Mouse (Mus musculus): Measurements from ENCODE around the gene Arhgap6. TPM values are rescaled to one million over a fixed set of nuclear protein-coding genes. Genes with fewer than 3 reads are reported as not detected.

Arhgap6 gene
- total and polyA plus RNA-seq, 3 experiments = 1.7 to 3.3 (median 2.8) TPM

DNA sequence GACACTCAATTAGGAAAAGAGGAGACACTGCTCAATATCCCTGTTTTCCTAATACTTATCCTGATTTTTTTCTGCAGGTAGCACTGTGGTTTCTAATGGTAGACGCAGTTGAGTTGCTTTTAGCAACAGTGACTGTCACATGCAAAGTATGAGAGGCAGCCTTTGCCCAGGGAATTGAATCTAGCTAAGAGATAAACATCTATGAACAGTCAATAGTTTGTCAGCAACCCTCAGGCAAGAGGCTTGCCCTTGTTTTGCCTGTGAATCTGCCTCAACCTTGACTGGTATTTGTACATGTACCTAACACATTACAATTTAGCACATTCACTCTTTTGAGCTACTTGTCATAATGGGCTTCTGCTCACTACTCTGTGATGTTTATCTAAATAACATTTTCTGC is 307.8 kb downstream of the Arhgap6 start:
- Histone ChIP-seq H3K27ac (no peak overlapping the region), H3K4me1 (ENCODE audit: control insufficient read depth, insufficient read depth, low read length) (peaks cover 2% of the 10 kb centered on the region), H3K79me2 (replicated peaks; ENCODE audit: control insufficient read depth, insufficient read depth, low read length) (no peaks in the 10 kb centered on the region), H3K27me3 (ENCODE audit: control insufficient read depth, insufficient read depth, low read length) (no peaks in the 10 kb centered on the region), H3K9ac (ENCODE audit: low read depth, low read length) (no peak overlapping the region), H3K4me3 (no peak overlapping the region), H3K36me3 (ENCODE audit: control insufficient read depth, insufficient read depth, low read length) (no peaks in the 10 kb centered on the region)
- DNase-seq = no peak
- intact Hi-C loops (cut with DNase I) = no loop called here
- 63% methylated on average over 1 of the region's 1 CpGs for WGBS
- TF ChIP-seq CTCF (IDR thresholded peaks at IDR 0.05) (no peak), EP300 (IDR thresholded peaks at IDR 0.05; ENCODE audit: insufficient read depth, low read depth, low read length) (no peak), POLR2A (IDR thresholded peaks at IDR 0.05; ENCODE audit: insufficient read depth, low read depth, low read length) (no peak)

DNA sequence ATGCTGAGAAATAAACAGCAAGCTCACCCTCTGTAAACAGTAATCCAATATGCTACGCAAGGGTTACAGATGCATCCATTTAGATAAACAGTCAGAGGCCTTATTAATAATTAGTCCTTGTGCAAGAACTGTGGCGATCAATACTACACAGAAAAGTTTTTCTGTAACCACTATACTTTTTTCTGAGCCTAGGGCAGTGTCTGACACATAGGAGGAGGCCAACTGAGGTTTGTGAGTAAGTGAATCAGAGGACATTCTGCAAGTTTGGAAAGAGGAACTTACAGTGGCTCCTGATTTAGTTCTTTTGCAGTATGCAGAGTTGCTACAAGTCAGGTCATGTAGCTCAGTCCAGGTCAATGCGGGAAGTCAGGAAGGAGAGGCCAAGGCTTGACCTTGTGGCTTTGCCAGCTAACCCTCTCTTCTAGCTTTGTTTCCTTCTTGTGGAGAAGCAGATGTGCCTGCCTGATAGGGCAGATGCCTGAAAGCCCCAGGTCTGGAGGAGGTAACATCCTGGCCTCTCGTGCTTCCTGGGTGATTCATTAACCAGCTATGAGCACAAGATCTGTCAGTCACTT is 311.2 kb downstream of the Arhgap6 start:
- TF ChIP-seq EP300 (IDR thresholded peaks at IDR 0.05; ENCODE audit: insufficient read depth, low read depth, low read length) (no peak), CTCF (IDR thresholded peaks at IDR 0.05) (no peak), POLR2A (IDR thresholded peaks at IDR 0.05; ENCODE audit: insufficient read depth, low read depth, low read length) (no peak)
- Histone ChIP-seq H3K36me3 (ENCODE audit: control insufficient read depth, insufficient read depth, low read length) (no peaks in the 10 kb centered on the region), H3K4me1 (ENCODE audit: control insufficient read depth, insufficient read depth, low read length) (peaks cover 2% of the 10 kb centered on the region), H3K27ac (no peak overlapping the region), H3K79me2 (replicated peaks; ENCODE audit: control insufficient read depth, insufficient read depth, low read length) (no peaks in the 10 kb centered on the region), H3K9ac (ENCODE audit: low read depth, low read length) (no peak overlapping the region), H3K27me3 (ENCODE audit: control insufficient read depth, insufficient read depth, low read length) (no peaks in the 10 kb centered on the region), H3K4me3 (no peak overlapping the region)
- 57% methylated on average over 4 of the region's 4 CpGs for WGBS
- peak in 1 of 2 experiments; percentile 5 for DNase-seq
- intact Hi-C loops (cut with DNase I) = no loop called here

DNA sequence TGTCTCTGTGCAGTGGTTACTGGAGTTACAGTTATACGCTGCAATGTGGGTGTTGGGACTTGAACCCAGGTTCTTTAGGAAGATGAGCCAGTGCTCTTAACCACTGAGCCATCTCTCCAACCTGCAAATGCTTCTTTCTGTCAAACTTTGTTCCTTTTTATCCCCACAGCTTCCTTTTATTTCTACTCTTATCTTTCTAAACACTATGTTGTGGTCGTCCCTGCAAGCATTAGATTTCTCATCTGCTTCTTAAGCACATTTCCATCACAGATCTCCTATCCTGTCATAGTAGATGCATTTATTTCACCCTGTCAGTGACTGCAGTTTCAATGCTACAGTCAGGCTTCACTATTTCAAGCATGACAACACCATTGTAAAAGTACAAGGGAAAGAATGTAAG is 312.5 kb downstream of the Arhgap6 start:
- Histone ChIP-seq H3K79me2 (replicated peaks; ENCODE audit: control insufficient read depth, insufficient read depth, low read length) (no peaks in the 10 kb centered on the region), H3K4me1 (ENCODE audit: control insufficient read depth, insufficient read depth, low read length) (peaks cover 2% of the 10 kb centered on the region), H3K9ac (ENCODE audit: low read depth, low read length) (no peak overlapping the region), H3K4me3 (no peak overlapping the region), H3K36me3 (ENCODE audit: control insufficient read depth, insufficient read depth, low read length) (no peaks in the 10 kb centered on the region), H3K27ac (no peak overlapping the region), H3K27me3 (ENCODE audit: control insufficient read depth, insufficient read depth, low read length) (no peaks in the 10 kb centered on the region)
- 70% methylated on average over 2 of the region's 2 CpGs for WGBS
- TF ChIP-seq EP300 (IDR thresholded peaks at IDR 0.05; ENCODE audit: insufficient read depth, low read depth, low read length) (no peak), POLR2A (IDR thresholded peaks at IDR 0.05; ENCODE audit: insufficient read depth, low read depth, low read length) (no peak), CTCF (IDR thresholded peaks at IDR 0.05) (no peak)
- no peak for DNase-seq
- intact Hi-C loops (cut with DNase I) = no loop called here

DNA sequence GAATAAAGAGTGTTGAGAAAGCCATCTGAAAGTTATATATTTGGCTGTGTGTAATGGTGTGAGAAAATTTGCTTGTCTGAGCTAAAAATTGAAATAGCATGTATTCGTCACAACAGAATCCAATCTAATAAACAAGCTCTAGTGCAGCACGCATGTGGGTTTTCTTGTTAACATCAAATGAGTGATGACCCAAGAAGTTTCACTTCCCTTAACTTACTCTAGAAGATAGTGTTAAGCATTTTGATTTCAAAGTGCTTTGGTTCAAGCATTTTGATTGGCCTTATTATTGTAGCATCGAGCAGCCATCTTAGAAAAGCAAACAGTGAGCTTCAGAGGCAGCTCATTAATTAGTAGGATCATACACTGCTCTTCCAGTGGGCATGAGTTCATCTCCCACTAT is 315.1 kb downstream of the Arhgap6 start:
- intact Hi-C loops (cut with DNase I) = no loop called here
- 81% methylated on average over 3 of the region's 3 CpGs for WGBS
- H3K4me3 ChIP-seq = no peak overlapping the region
- TF ChIP-seq POLR2A (IDR thresholded peaks at IDR 0.05; ENCODE audit: insufficient read depth, low read depth, low read length) (no peak), CTCF (IDR thresholded peaks at IDR 0.05) (no peak), EP300 (IDR thresholded peaks at IDR 0.05; ENCODE audit: insufficient read depth, low read depth, low read length) (no peak)
- H3K36me3 ChIP-seq (ENCODE audit: control insufficient read depth, insufficient read depth, low read length) = no peaks in the 10 kb centered on the region
- DNase-seq = no peak
- no peaks in the 10 kb centered on the region for H3K27me3 ChIP-seq (ENCODE audit: control insufficient read depth, insufficient read depth, low read length)
- no peaks in the 10 kb centered on the region for H3K79me2 ChIP-seq (replicated peaks; ENCODE audit: control insufficient read depth, insufficient read depth, low read length)
- H3K27ac ChIP-seq = no peak overlapping the region
- H3K4me1 ChIP-seq (ENCODE audit: control insufficient read depth, insufficient read depth, low read length) = peaks cover 2% of the 10 kb centered on the region
- H3K9ac ChIP-seq (ENCODE audit: low read depth, low read length) = no peak overlapping the region

DNA sequence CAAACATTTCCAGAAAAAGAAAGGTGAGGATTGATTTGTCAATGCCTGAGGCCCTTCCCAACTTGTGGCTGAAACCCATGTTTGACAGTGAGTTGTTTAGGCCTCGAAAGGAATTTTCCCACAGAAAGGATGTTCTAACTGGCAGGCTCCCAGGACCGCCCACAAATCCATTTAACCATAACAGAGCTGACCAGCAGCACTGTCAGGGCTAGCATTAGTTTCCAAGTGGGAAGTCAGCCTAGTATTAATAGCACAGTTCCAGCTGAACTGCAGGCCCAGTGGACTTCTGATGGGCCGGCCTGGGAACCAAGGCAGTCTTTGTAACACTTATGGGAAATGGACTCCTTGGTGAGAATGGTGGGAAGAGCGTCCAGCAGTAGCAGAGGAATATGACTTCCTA is 317.8 kb downstream of the Arhgap6 start:
- H3K4me3 ChIP-seq = no peak overlapping the region
- H3K27ac ChIP-seq = no peak overlapping the region; the same call in 1 of the 2 replicates
- no peaks in the 10 kb centered on the region for H3K79me2 ChIP-seq (replicated peaks; ENCODE audit: control insufficient read depth, insufficient read depth, low read length)
- WGBS = 55% methylated on average over 4 of the region's 4 CpGs
- H3K27me3 ChIP-seq (ENCODE audit: control insufficient read depth, insufficient read depth, low read length) = no peaks in the 10 kb centered on the region
- H3K4me1 ChIP-seq (ENCODE audit: control insufficient read depth, insufficient read depth, low read length) = no peaks in the 10 kb centered on the region; the same call in 1 of the 2 replicates
- intact Hi-C loops (cut with DNase I) = no loop called here
- peak; percentile 42 to 52 for DNase-seq
- TF ChIP-seq CTCF (IDR thresholded peaks at IDR 0.05) (no peak), EP300 (IDR thresholded peaks at IDR 0.05; ENCODE audit: insufficient read depth, low read depth, low read length) (no peak), POLR2A (IDR thresholded peaks at IDR 0.05; ENCODE audit: insufficient read depth, low read depth, low read length) (no peak)
- no peaks in the 10 kb centered on the region for H3K36me3 ChIP-seq (ENCODE audit: control insufficient read depth, insufficient read depth, low read length)
- H3K9ac ChIP-seq (ENCODE audit: low read depth, low read length) = no peak overlapping the region

DNA sequence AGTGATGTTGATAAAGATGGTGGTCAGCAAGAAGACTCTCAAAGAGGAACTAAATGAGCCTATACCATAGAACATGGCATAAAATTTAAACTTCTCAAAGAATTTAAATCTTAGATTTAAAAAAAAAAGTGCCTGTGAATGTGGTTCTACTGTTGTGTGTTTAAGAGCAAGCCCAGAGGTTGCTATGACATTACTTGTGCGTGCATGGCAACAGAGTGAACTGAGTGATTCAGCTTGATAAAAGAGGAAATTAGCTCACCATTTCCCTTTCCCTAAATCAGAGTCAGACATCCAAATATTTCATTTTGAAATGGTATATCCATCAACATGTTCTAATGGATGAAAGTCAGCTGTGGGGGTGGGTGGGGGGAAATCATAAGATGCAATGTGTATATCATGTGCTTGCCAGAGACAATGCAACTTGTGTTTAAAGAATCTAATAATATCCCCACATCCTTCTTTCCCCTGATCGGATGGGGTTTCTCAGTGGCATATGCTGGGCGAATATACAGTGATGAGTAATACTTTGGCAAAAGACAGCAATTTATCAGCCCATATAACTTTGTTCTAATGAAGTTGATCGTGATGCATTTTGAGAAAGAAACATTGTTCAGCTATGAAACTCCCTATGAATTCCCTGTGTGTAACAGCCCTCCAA is 328.3 kb downstream of the Arhgap6 start:
- no peak overlapping the region for H3K27ac ChIP-seq
- no peak for TF ChIP-seq CTCF (IDR thresholded peaks at IDR 0.05)
- no peak for TF ChIP-seq POLR2A (IDR thresholded peaks at IDR 0.05; ENCODE audit: insufficient read depth, low read depth, low read length)
- no peak for TF ChIP-seq EP300 (IDR thresholded peaks at IDR 0.05; ENCODE audit: insufficient read depth, low read depth, low read length)
- no peaks in the 10 kb centered on the region for H3K27me3 ChIP-seq (ENCODE audit: control insufficient read depth, insufficient read depth, low read length)
- H3K36me3 ChIP-seq (ENCODE audit: control insufficient read depth, insufficient read depth, low read length) = no peaks in the 10 kb centered on the region
- H3K4me1 ChIP-seq (ENCODE audit: control insufficient read depth, insufficient read depth, low read length) = no peaks in the 10 kb centered on the region
- intact Hi-C loops (cut with DNase I) = no loop called here
- no peak overlapping the region for H3K9ac ChIP-seq (ENCODE audit: low read depth, low read length)
- DNase-seq = peak in 1 of 2 experiments; percentile 7
- no peaks in the 10 kb centered on the region for H3K79me2 ChIP-seq (replicated peaks; ENCODE audit: control insufficient read depth, insufficient read depth, low read length)
- no peak overlapping the region for H3K4me3 ChIP-seq
- WGBS = 52% methylated on average over 4 of the region's 4 CpGs

Data from heart, adult 2 months (tissue).